Mouse (Mus musculus): ENCODE measurements around the gene Ugcg. TPM values are rescaled to one million over a fixed set of nuclear protein-coding genes. Genes with fewer than 3 reads are reported as not detected.

Ugcg gene
- total and polyA plus RNA-seq, 2 experiments from 2014 or later = 18.5 to 66.4 TPM

DNA sequence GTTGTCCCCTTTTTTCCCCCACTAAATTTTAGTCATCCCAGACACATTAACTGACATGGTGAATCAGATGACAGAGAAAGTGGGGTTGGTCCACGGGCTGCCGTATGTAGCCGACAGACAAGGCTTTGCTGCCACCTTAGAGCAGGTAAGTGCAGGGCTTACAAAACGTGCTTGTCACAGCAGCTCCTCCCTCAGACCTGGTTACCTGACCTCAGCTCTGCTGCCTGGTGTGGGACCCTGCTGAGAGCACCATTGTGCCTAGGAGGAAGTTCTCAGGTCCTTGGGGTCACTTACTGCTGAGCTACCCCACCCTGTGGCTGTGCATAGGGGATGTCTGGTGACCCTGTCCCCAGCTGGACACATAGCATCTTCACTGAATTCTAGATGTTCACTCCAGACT is 24.8 kb downstream of the Ugcg start:
- no peak for TF ChIP-seq CTCF (IDR thresholded peaks at IDR 0.05; ENCODE audit: low read depth)
- 76% methylated on average over 4 of the region's 4 CpGs for WGBS
- Histone ChIP-seq H3K27ac (ENCODE audit: low read depth, low read length) (no peak overlapping the region), H3K36me3 (ENCODE audit: insufficient read depth) (peaks cover 29% of the 10 kb centered on the region), H3K4me1 (ENCODE audit: insufficient read depth) (no peaks in the 10 kb centered on the region), H3K4me2 (ENCODE audit: low read depth) (no peak overlapping the region), H3K9me3 (ENCODE audit: low read length) (no peaks in the 10 kb centered on the region), H3K27me3 (ENCODE audit: insufficient read depth, low read length) (no peaks in the 10 kb centered on the region), H3K9ac (no peak overlapping the region), H3K4me3 (ENCODE audit: low read depth, low read length) (no peak overlapping the region)
- DNase-seq (no peak), ATAC-seq (no peak)

DNA sequence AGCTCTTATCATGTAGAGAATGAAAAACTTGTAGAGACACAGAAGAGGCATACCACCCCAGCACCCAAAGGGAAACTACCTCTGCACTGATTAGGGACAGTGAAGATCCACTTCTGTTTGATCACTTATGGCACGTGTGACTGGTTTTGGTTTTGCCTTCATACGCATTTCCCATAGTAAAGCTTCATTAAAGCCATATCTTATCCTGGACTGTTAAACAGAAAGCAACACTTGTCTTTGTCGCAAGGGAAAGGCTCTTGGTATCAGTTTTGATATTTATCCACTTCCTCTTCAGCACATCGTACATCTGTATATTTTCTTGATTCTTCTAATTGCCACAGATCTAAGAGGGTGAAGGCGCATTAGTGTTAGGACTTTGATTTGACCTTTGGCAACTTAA is 25.6 kb downstream of the Ugcg start:
- no peak for DNase-seq
- Histone ChIP-seq H3K27me3 (ENCODE audit: insufficient read depth, low read length) (no peaks in the 10 kb centered on the region), H3K4me2 (ENCODE audit: low read depth) (no peak overlapping the region), H3K4me1 (ENCODE audit: insufficient read depth) (no peaks in the 10 kb centered on the region), H3K36me3 (ENCODE audit: insufficient read depth) (peaks cover 29% of the 10 kb centered on the region), H3K9me3 (ENCODE audit: low read length) (no peaks in the 10 kb centered on the region), H3K4me3 (ENCODE audit: low read depth, low read length) (no peak overlapping the region), H3K27ac (ENCODE audit: low read depth, low read length) (no peak overlapping the region), H3K9ac (no peak overlapping the region)
- WGBS = 95% methylated on average over 5 of the region's 5 CpGs
- no peak for ATAC-seq
- no peak for TF ChIP-seq CTCF (IDR thresholded peaks at IDR 0.05; ENCODE audit: low read depth)

DNA sequence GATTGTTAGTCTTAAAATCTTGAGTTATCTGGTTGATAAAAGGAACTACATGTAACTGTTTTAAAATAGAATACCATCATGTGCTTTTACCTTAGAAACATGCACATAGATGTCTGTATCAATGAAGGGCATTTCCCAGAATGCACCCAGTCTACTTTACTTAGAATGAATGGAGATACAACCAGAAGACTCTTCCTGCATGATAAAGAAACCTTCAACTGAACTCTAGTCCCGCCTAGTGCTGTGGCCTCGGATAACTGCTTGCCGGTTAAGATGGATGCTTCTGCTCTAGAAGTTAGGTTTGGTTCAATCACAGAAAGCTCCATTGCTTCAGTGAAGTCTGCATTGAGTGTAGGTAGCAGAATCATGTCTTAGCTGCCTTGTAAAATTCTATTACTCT is 26.5 kb downstream of the Ugcg start:
- no peak overlapping the region for H3K4me3 ChIP-seq (ENCODE audit: low read depth, low read length)
- no peak overlapping the region for H3K27ac ChIP-seq (ENCODE audit: low read depth, low read length)
- H3K4me1 ChIP-seq (ENCODE audit: insufficient read depth) = no peaks in the 10 kb centered on the region
- ATAC-seq = no peak
- H3K36me3 ChIP-seq (ENCODE audit: insufficient read depth) = peaks cover 23% of the 10 kb centered on the region
- no peaks in the 10 kb centered on the region for H3K27me3 ChIP-seq (ENCODE audit: insufficient read depth, low read length)
- 96% methylated on average over 3 of the region's 3 CpGs for WGBS
- DNase-seq = no peak
- H3K4me2 ChIP-seq (ENCODE audit: low read depth) = no peak overlapping the region
- no peak overlapping the region for H3K9ac ChIP-seq
- no peaks in the 10 kb centered on the region for H3K9me3 ChIP-seq (ENCODE audit: low read length)
- TF ChIP-seq CTCF (IDR thresholded peaks at IDR 0.05; ENCODE audit: low read depth) = no peak

DNA sequence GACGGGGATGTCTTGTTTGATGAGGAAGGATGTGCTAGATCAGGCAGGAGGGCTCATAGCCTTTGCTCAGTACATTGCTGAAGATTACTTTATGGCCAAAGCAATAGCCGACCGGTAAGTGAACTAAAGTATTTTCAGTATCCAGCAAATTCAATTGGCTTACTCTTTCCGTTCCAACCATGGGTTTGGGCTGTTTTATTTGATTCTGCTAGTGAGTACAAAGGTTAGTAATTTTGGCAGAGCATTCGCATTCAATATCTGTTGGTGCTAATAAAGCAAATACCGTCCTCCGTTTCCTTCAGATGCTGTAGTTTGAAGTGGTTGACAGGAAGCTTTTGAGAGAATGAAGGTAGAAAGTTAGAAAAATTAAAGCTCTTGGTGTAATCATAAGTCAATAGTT is 28.0 kb downstream of the Ugcg start:
- Histone ChIP-seq H3K4me2 (ENCODE audit: low read depth) (no peak overlapping the region), H3K9me3 (ENCODE audit: low read length) (no peaks in the 10 kb centered on the region), H3K9ac (no peak overlapping the region), H3K27me3 (ENCODE audit: insufficient read depth, low read length) (no peaks in the 10 kb centered on the region), H3K4me3 (ENCODE audit: low read depth, low read length) (no peak overlapping the region), H3K27ac (ENCODE audit: low read depth, low read length) (no peak overlapping the region), H3K36me3 (ENCODE audit: insufficient read depth) (peaks cover 23% of the 10 kb centered on the region), H3K4me1 (ENCODE audit: insufficient read depth) (no peaks in the 10 kb centered on the region)
- DNase-seq (no peak), ATAC-seq (no peak)
- TF ChIP-seq CTCF (IDR thresholded peaks at IDR 0.05; ENCODE audit: low read depth) = no peak
- WGBS = 85% methylated on average over 7 of the region's 7 CpGs

DNA sequence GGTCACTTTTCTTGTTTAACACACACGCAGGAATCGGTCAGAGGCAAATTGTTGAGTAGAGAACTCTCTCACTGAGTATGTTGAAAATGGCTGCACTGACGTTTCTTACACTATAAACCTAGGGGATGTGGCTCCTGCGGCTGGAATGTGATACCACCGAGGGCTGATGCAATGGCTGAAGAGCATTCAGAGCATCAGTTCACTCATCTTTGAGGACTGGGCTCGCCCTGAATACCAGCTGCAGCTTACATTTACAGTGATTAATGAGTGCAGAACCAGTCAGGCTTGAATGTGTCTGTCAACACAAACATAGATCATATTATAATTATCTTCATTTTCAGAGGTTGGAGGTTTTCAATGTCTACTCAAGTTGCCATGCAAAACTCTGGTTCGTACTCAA is 29.1 kb downstream of the Ugcg start:
- no peak overlapping the region for H3K4me3 ChIP-seq (ENCODE audit: low read depth, low read length)
- no peak overlapping the region for H3K27ac ChIP-seq (ENCODE audit: low read depth, low read length)
- no peaks in the 10 kb centered on the region for H3K9me3 ChIP-seq (ENCODE audit: low read length)
- no peak for ATAC-seq
- no peaks in the 10 kb centered on the region for H3K4me1 ChIP-seq (ENCODE audit: insufficient read depth)
- TF ChIP-seq CTCF (IDR thresholded peaks at IDR 0.05; ENCODE audit: low read depth) = no peak
- H3K9ac ChIP-seq = no peak overlapping the region
- H3K36me3 ChIP-seq (ENCODE audit: insufficient read depth) = peaks cover 23% of the 10 kb centered on the region
- DNase-seq = no peak
- H3K27me3 ChIP-seq (ENCODE audit: insufficient read depth, low read length) = no peaks in the 10 kb centered on the region
- 86% methylated on average over 7 of the region's 7 CpGs for WGBS
- H3K4me2 ChIP-seq (ENCODE audit: low read depth) = no peak overlapping the region

DNA sequence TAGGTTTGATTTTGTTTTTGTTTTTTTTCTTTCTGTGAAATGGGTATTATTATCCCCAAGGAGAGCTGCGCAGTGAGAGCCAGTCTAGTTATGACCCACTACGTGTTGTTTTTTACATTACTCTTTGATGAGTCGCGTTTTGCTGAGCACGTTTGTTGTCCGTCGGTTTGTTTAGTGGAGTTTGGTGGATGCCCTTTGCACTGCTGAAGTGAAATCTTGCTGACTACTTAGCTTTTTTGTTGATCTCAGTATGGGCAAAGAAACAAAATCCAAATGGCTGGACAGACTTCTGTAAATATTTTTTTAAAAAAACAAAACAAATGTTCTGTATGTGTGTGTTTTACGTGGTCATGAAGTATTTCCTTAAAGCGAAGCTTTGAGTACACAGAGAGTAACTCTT is 33.2 kb downstream of the Ugcg start:
- ATAC-seq = no peak
- H3K4me2 ChIP-seq (ENCODE audit: low read depth) = no peak overlapping the region
- no peaks in the 10 kb centered on the region for H3K9me3 ChIP-seq (ENCODE audit: low read length)
- no peak overlapping the region for H3K4me3 ChIP-seq (ENCODE audit: low read depth, low read length)
- H3K36me3 ChIP-seq (ENCODE audit: insufficient read depth) = peaks cover 7% of the 10 kb centered on the region
- WGBS = 95% methylated on average over 9 of the region's 9 CpGs
- TF ChIP-seq CTCF (IDR thresholded peaks at IDR 0.05; ENCODE audit: low read depth) = no peak
- no peaks in the 10 kb centered on the region for H3K27me3 ChIP-seq (ENCODE audit: insufficient read depth, low read length)
- H3K4me1 ChIP-seq (ENCODE audit: insufficient read depth) = no peaks in the 10 kb centered on the region
- H3K27ac ChIP-seq (ENCODE audit: low read depth, low read length) = no peak overlapping the region
- H3K9ac ChIP-seq = no peak overlapping the region
- no peak for DNase-seq

DNA sequence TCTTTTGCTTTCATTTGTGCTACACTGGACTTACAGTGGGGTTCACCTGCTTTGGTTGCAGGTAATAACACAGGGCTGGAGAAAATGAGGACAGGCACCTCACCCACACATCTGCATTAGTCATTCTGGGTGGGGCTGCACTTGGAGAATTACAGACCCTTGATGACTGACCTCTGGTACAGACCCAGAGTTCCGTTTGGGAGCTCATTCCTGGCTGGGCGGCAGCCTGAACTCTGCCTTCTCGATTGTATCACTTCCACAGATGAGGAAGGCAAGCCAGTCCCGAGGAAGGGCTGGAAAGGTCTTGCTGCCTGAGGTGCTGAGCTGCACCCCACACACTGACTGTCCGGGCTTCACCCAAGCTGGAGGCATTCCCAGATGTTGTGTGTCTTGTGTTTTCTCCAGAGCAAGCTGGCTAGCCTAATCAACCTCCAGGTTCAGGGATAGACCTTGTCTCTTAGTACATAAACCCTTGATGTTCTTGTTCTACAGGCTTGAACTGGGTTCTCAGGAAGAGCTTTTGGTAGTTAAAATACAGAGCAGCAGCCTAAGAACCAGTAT is 34.1 kb downstream of the Ugcg start:
- no peaks in the 10 kb centered on the region for H3K4me1 ChIP-seq (ENCODE audit: insufficient read depth)
- no peak overlapping the region for H3K9ac ChIP-seq
- H3K36me3 ChIP-seq (ENCODE audit: insufficient read depth) = peaks cover 3% of the 10 kb centered on the region
- no peaks in the 10 kb centered on the region for H3K27me3 ChIP-seq (ENCODE audit: insufficient read depth, low read length)
- DNase-seq = no peak
- TF ChIP-seq CTCF (IDR thresholded peaks at IDR 0.05; ENCODE audit: low read depth) = no peak
- H3K9me3 ChIP-seq (ENCODE audit: low read length) = no peaks in the 10 kb centered on the region
- ATAC-seq = no peak
- WGBS = 96% methylated on average over 5 of the region's 5 CpGs
- H3K4me3 ChIP-seq (ENCODE audit: low read depth, low read length) = no peak overlapping the region
- no peak overlapping the region for H3K27ac ChIP-seq (ENCODE audit: low read depth, low read length)
- no peak overlapping the region for H3K4me2 ChIP-seq (ENCODE audit: low read depth)

Measured in forebrain, postnatal 0 days (tissue).